ENCODE assay signal across 8 mouse cellular contexts in genomic region chr14:50869889-50870804, GRCm38 (mm10). TPM values are rescaled to one million over a fixed set of nuclear protein-coding genes. Genes with fewer than 3 reads are reported as not detected.
DNase-seq lines count a peak whose midpoint lies in the region; ATAC-seq lines count a peak whose summit lies in the region.

Tep1 (minus strand) TSS chr14:50870560.

- peak within 1 kb of the TSS; percentile 50 for H3K4me2 ChIP-seq in intestine, embryonic 16.5 days (ENCODE audit: low read depth, low read length)
- peak within 1 kb of the TSS; percentile 67 for H3K4me2 ChIP-seq in midbrain, embryonic 12.5 days (replicated peaks)

- H3K27me3 ChIP-seq in intestine, embryonic 16.5 days (replicated peaks; ENCODE audit: control insufficient read depth, insufficient read depth, low read length) = no peaks in the 10 kb centered on the region
- no peaks in the 10 kb centered on the region for H3K27me3 ChIP-seq in limb, embryonic 10.5 days (ENCODE audit: low read depth, poor library complexity, severe bottlenecking)
- H3K27me3 ChIP-seq in midbrain, embryonic 12.5 days = no peaks in the 10 kb centered on the region

- peak within 1 kb of the TSS; percentile 88 for H3K27ac ChIP-seq in intestine, embryonic 16.5 days (ENCODE audit: low read length)
- peak within 1 kb of the TSS; percentile 88 for H3K27ac ChIP-seq in limb, embryonic 10.5 days
- peak within 1 kb of the TSS; percentile 42; the same call in 1 of the 2 replicates for H3K27ac ChIP-seq in midbrain, embryonic 12.5 days (replicated peaks)

- peak within 1 kb of the TSS; percentile 78 for H3K9ac ChIP-seq in intestine, embryonic 16.5 days (ENCODE audit: low read depth, low read length)
- H3K9ac ChIP-seq in midbrain, embryonic 12.5 days (replicated peaks) = peak within 1 kb of the TSS; percentile 52

- ATAC-seq in intestine, embryonic 16.5 days = peak; percentile 92
- peak; percentile 90 for ATAC-seq in midbrain, embryonic 12.5 days (ENCODE audit: low FRiP score, low read depth)

- 6% methylated on average over 32 of the region's 32 CpGs for WGBS in intestine, embryonic 16.5 days
- 6% methylated on average over 32 of the region's 32 CpGs for WGBS in limb, embryonic 10.5 days
- WGBS in midbrain, embryonic 12.5 days = 7% methylated on average over 32 of the region's 32 CpGs

- peak within 1 kb of the TSS; percentile 57 for H3K4me3 ChIP-seq in intestine, embryonic 16.5 days (ENCODE audit: low read length)
- peak within 1 kb of the TSS; percentile 67 for H3K4me3 ChIP-seq in limb, embryonic 10.5 days
- H3K4me3 ChIP-seq in midbrain, embryonic 12.5 days = peak within 1 kb of the TSS; percentile 56

- peak; percentile 54 to 76 for DNase-seq in urinary bladder, adult 18-20 months (ENCODE audit: low spot score in 2 of 2)
- DNase-seq in urinary bladder, postnatal 10 days (ENCODE audit: low spot score) = no peak
- DNase-seq in embryo, embryonic 9.5 days (ENCODE audit: extremely low spot score) = peak; percentile 80
- no peak for DNase-seq in gonadal fat pad, adult 2 months (ENCODE audit: low read depth)
- peak; percentile 85 for DNase-seq in limb, embryonic 10.5 days (ENCODE audit: low spot score)
- peak; percentile 62 for DNase-seq in skeletal muscle tissue, adult 2 months (ENCODE audit: low read depth, low spot score)

- H3K9me3 ChIP-seq in intestine, embryonic 16.5 days (ENCODE audit: control insufficient read depth, low read length) = no peaks in the 10 kb centered on the region
- H3K9me3 ChIP-seq in limb, embryonic 10.5 days (replicated peaks) = no peaks in the 10 kb centered on the region
- H3K9me3 ChIP-seq in midbrain, embryonic 12.5 days = no peaks in the 10 kb centered on the region

- H3K36me3 ChIP-seq in intestine, embryonic 16.5 days (ENCODE audit: control insufficient read depth, insufficient read depth, low read length) = 0 out of 2 replicates have a peak, but pooled peaks cover 5% of the 10 kb centered on the region
- H3K36me3 ChIP-seq in limb, embryonic 10.5 days = no peaks in the 10 kb centered on the region
- no peaks in the 10 kb centered on the region for H3K36me3 ChIP-seq in midbrain, embryonic 12.5 days

- H3K4me1 ChIP-seq in intestine, embryonic 16.5 days (ENCODE audit: control insufficient read depth, insufficient read depth, low read length) = no peaks in the 10 kb centered on the region
- H3K4me1 ChIP-seq in limb, embryonic 10.5 days = peaks cover 10% of the 10 kb centered on the region; the same call in 1 of the 2 replicates
- H3K4me1 ChIP-seq in midbrain, embryonic 12.5 days = peaks cover 10% of the 10 kb centered on the region; the same call in 1 of the 2 replicates

RNA-seq across cellular contexts. Expression of gene Tep1, which starts in this region (rescaled TPM):
- polyA plus RNA-seq in gonadal fat pad, adult 2 months (2012; rRNA removed) = 29.1 and 43.4 TPM in 2 replicates
- polyA plus RNA-seq in intestine, embryonic 16.5 days (2015; fragmentation: Nextera tagmentation; extraction: Ambion mirVana) = 12.6 and 16.0 TPM in 2 replicates
- 3.8 and 5.7 TPM in 2 replicates for polyA plus RNA-seq in limb, embryonic 10.5 days (2016; fragmentation: Nextera tagmentation; extraction: Ambion mirVana)
- 3.7 and 5.1 TPM in 2 replicates for polyA plus RNA-seq in midbrain, embryonic 12.5 days (2016; fragmentation: Nextera tagmentation; extraction: Ambion mirVana)

Comparison
In these comparisons a context has a peak if more than half of its experiments do, and no peak if none do; other contexts are left out.
1. DNase-seq: peak in urinary bladder, adult 18-20 months (2 of 2), embryo, embryonic 9.5 days (single experiment), limb, embryonic 10.5 days (single experiment) and skeletal muscle tissue, adult 2 months (single experiment); none in urinary bladder, postnatal 10 days (single experiment) and gonadal fat pad, adult 2 months (single experiment).
2. Peak in every context shown above with its lines, with median percentiles within 50 percentile points of each other: H3K27ac ChIP-seq and H3K4me3 ChIP-seq.